Mouse (Mus musculus): ENCODE data around the gene D5Ertd579e. TPM values are rescaled to one million over a fixed set of nuclear protein-coding genes. Genes with fewer than 3 reads are reported as not detected.

Gene D5Ertd579e
- polyA plus RNA-seq, 1 experiment from 2014 or later = 39.9 TPM

GRCm38 (mm10) chr5:36696504-36697300 is 878 bp upstream of the D5Ertd579e start:
- ATAC-seq = no peak; the same call in 1 of the 2 replicates
- no peak overlapping the region; the same call in 1 of the 2 replicates for H3K4me3 ChIP-seq (replicated peaks; ENCODE audit: low read length)
- peaks cover 17% of the 10 kb centered on the region for H3K4me1 ChIP-seq (replicated peaks; ENCODE audit: control insufficient read depth, insufficient read depth, low read length)
- no peaks in the 10 kb centered on the region for H3K36me3 ChIP-seq (ENCODE audit: control insufficient read depth, insufficient read depth)
- WGBS = 80% methylated on average over 11 of the region's 11 CpGs
- H3K27ac ChIP-seq (ENCODE audit: low read length) = no peak overlapping the region
- no peaks in the 10 kb centered on the region for H3K9me3 ChIP-seq (ENCODE audit: control insufficient read depth, low read length)
- no peaks in the 10 kb centered on the region for H3K27me3 ChIP-seq (replicated peaks; ENCODE audit: control insufficient read depth, insufficient read depth, low read length)
- no peak overlapping the region for H3K9ac ChIP-seq (replicated peaks; ENCODE audit: low read depth, low read length)
- peak overlapping the region; percentile 94 for H3K4me2 ChIP-seq (ENCODE audit: low read length)

- no peak; the same call in 1 of the 2 replicates for ATAC-seq
Observed at GRCm38 (mm10) chr5:36695005-36695404, 819 bp downstream of the D5Ertd579e start.

GRCm38 (mm10) chr5:36693651-36694050 is 2.2 kb downstream of the D5Ertd579e start:
- no peaks in the 10 kb centered on the region for H3K27me3 ChIP-seq (replicated peaks; ENCODE audit: control insufficient read depth, insufficient read depth, low read length)
- H3K9me3 ChIP-seq (ENCODE audit: control insufficient read depth, low read length) = no peaks in the 10 kb centered on the region
- no peak overlapping the region for H3K4me3 ChIP-seq (replicated peaks; ENCODE audit: low read length)
- ATAC-seq = no peak
- H3K27ac ChIP-seq (ENCODE audit: low read length) = no peak overlapping the region
- no peak overlapping the region for H3K9ac ChIP-seq (replicated peaks; ENCODE audit: low read depth, low read length)
- H3K4me2 ChIP-seq (ENCODE audit: low read length) = no peak overlapping the region
- peaks cover 20% of the 10 kb centered on the region for H3K4me1 ChIP-seq (replicated peaks; ENCODE audit: control insufficient read depth, insufficient read depth, low read length)
- 92% methylated on average over 2 of the region's 2 CpGs for WGBS
- H3K36me3 ChIP-seq (ENCODE audit: control insufficient read depth, insufficient read depth) = no peaks in the 10 kb centered on the region

More at GRCm38 (mm10) chr5:36695005-36695404, 819 bp downstream of the D5Ertd579e start:
- Histone ChIP-seq H3K9ac (replicated peaks; ENCODE audit: low read depth, low read length) (peak overlapping the region; percentile 93), H3K27ac (ENCODE audit: low read length) (peak overlapping the region; percentile 85), H3K36me3 (ENCODE audit: control insufficient read depth, insufficient read depth) (no peaks in the 10 kb centered on the region), H3K4me1 (replicated peaks; ENCODE audit: control insufficient read depth, insufficient read depth, low read length) (peaks cover 20% of the 10 kb centered on the region), H3K27me3 (replicated peaks; ENCODE audit: control insufficient read depth, insufficient read depth, low read length) (no peaks in the 10 kb centered on the region), H3K9me3 (ENCODE audit: control insufficient read depth, low read length) (no peaks in the 10 kb centered on the region), H3K4me3 (replicated peaks; ENCODE audit: low read length) (peak overlapping the region; percentile 90), H3K4me2 (ENCODE audit: low read length) (peak overlapping the region; percentile 81)
- WGBS = 6% methylated on average over 14 of the region's 14 CpGs

GRCm38 (mm10) chr5:36691423-36691822 is 4.4 kb downstream of the D5Ertd579e start:
- H3K27ac ChIP-seq (ENCODE audit: low read length) = no peak overlapping the region
- no peak overlapping the region for H3K4me2 ChIP-seq (ENCODE audit: low read length)
- no peaks in the 10 kb centered on the region for H3K27me3 ChIP-seq (replicated peaks; ENCODE audit: control insufficient read depth, insufficient read depth, low read length)
- ATAC-seq = no peak
- peaks cover 3% of the 10 kb centered on the region; the same call in 1 of the 2 replicates for H3K9me3 ChIP-seq (ENCODE audit: control insufficient read depth, low read length)
- H3K36me3 ChIP-seq (ENCODE audit: control insufficient read depth, insufficient read depth) = no peaks in the 10 kb centered on the region; the same call in 1 of the 2 replicates
- WGBS = 91% methylated on average over 1 of the region's 1 CpGs
- H3K4me3 ChIP-seq (replicated peaks; ENCODE audit: low read length) = no peak overlapping the region
- no peak overlapping the region for H3K9ac ChIP-seq (replicated peaks; ENCODE audit: low read depth, low read length)
- peaks cover 19% of the 10 kb centered on the region for H3K4me1 ChIP-seq (replicated peaks; ENCODE audit: control insufficient read depth, insufficient read depth, low read length)

- Histone ChIP-seq H3K9ac (replicated peaks; ENCODE audit: low read depth, low read length) (no peak overlapping the region), H3K4me3 (replicated peaks; ENCODE audit: low read length) (no peak overlapping the region), H3K9me3 (ENCODE audit: control insufficient read depth, low read length) (peaks cover 3% of the 10 kb centered on the region; the same call in 1 of the 2 replicates), H3K27ac (ENCODE audit: low read length) (no peak overlapping the region), H3K36me3 (ENCODE audit: control insufficient read depth, insufficient read depth) (no peaks in the 10 kb centered on the region; the same call in 1 of the 2 replicates), H3K27me3 (replicated peaks; ENCODE audit: control insufficient read depth, insufficient read depth, low read length) (no peaks in the 10 kb centered on the region), H3K4me1 (replicated peaks; ENCODE audit: control insufficient read depth, insufficient read depth, low read length) (0 out of 2 replicates have a peak, but pooled peaks cover 2% of the 10 kb centered on the region), H3K4me2 (ENCODE audit: low read length) (no peak overlapping the region)
- ATAC-seq = no peak
- 92% methylated on average over 4 of the region's 4 CpGs for WGBS
Observed at GRCm38 (mm10) chr5:36685170-36685569, 10.7 kb downstream of the D5Ertd579e start.

- 0 out of 2 replicates have a peak, but pooled peaks cover 3% of the 10 kb centered on the region for H3K4me1 ChIP-seq (replicated peaks; ENCODE audit: control insufficient read depth, insufficient read depth, low read length)
- no peaks in the 10 kb centered on the region; the same call in 1 of the 2 replicates for H3K36me3 ChIP-seq (ENCODE audit: control insufficient read depth, insufficient read depth)
- peaks cover 3% of the 10 kb centered on the region; the same call in 1 of the 2 replicates for H3K9me3 ChIP-seq (ENCODE audit: control insufficient read depth, low read length)
- no peak for ATAC-seq
- WGBS = 100% methylated on average over 1 of the region's 1 CpGs
- H3K4me3 ChIP-seq (replicated peaks; ENCODE audit: low read length) = no peak overlapping the region
- no peak overlapping the region for H3K27ac ChIP-seq (ENCODE audit: low read length)
- H3K9ac ChIP-seq (replicated peaks; ENCODE audit: low read depth, low read length) = no peak overlapping the region
- H3K27me3 ChIP-seq (replicated peaks; ENCODE audit: control insufficient read depth, insufficient read depth, low read length) = no peaks in the 10 kb centered on the region
- H3K4me2 ChIP-seq (ENCODE audit: low read length) = no peak overlapping the region
Observed at GRCm38 (mm10) chr5:36683586-36683985, 12.2 kb downstream of the D5Ertd579e start.

GRCm38 (mm10) chr5:36681219-36681618 is 14.6 kb downstream of the D5Ertd579e start:
- no peaks in the 10 kb centered on the region for H3K9me3 ChIP-seq (ENCODE audit: control insufficient read depth, low read length)
- no peak overlapping the region for H3K27ac ChIP-seq (ENCODE audit: low read length)
- H3K27me3 ChIP-seq (replicated peaks; ENCODE audit: control insufficient read depth, insufficient read depth, low read length) = no peaks in the 10 kb centered on the region
- H3K4me3 ChIP-seq (replicated peaks; ENCODE audit: low read length) = no peak overlapping the region
- ATAC-seq = no peak
- no peak overlapping the region for H3K4me2 ChIP-seq (ENCODE audit: low read length)
- no peaks in the 10 kb centered on the region for H3K36me3 ChIP-seq (ENCODE audit: control insufficient read depth, insufficient read depth)
- no peak overlapping the region for H3K9ac ChIP-seq (replicated peaks; ENCODE audit: low read depth, low read length)
- 0 out of 2 replicates have a peak, but pooled peaks cover 3% of the 10 kb centered on the region for H3K4me1 ChIP-seq (replicated peaks; ENCODE audit: control insufficient read depth, insufficient read depth, low read length)

- H3K27ac ChIP-seq (ENCODE audit: low read length) = no peak overlapping the region
- no peak overlapping the region for H3K4me2 ChIP-seq (ENCODE audit: low read length)
- 0 out of 2 replicates have a peak, but pooled peaks cover 3% of the 10 kb centered on the region for H3K4me1 ChIP-seq (replicated peaks; ENCODE audit: control insufficient read depth, insufficient read depth, low read length)
- no peaks in the 10 kb centered on the region for H3K36me3 ChIP-seq (ENCODE audit: control insufficient read depth, insufficient read depth)
- H3K9me3 ChIP-seq (ENCODE audit: control insufficient read depth, low read length) = no peaks in the 10 kb centered on the region
- no peaks in the 10 kb centered on the region for H3K27me3 ChIP-seq (replicated peaks; ENCODE audit: control insufficient read depth, insufficient read depth, low read length)
- ATAC-seq = no peak
- no peak overlapping the region for H3K9ac ChIP-seq (replicated peaks; ENCODE audit: low read depth, low read length)
- H3K4me3 ChIP-seq (replicated peaks; ENCODE audit: low read length) = no peak overlapping the region
- 63% methylated on average over 4 of the region's 4 CpGs for WGBS
Observed at GRCm38 (mm10) chr5:36679918-36680598, 15.8 kb downstream of the D5Ertd579e start.

- Histone ChIP-seq H3K4me3 (replicated peaks; ENCODE audit: low read length) (no peak overlapping the region), H3K4me1 (replicated peaks; ENCODE audit: control insufficient read depth, insufficient read depth, low read length) (0 out of 2 replicates have a peak, but pooled peaks cover 3% of the 10 kb centered on the region), H3K27ac (ENCODE audit: low read length) (no peak overlapping the region), H3K27me3 (replicated peaks; ENCODE audit: control insufficient read depth, insufficient read depth, low read length) (no peaks in the 10 kb centered on the region), H3K9ac (replicated peaks; ENCODE audit: low read depth, low read length) (no peak overlapping the region), H3K36me3 (ENCODE audit: control insufficient read depth, insufficient read depth) (no peaks in the 10 kb centered on the region), H3K9me3 (ENCODE audit: control insufficient read depth, low read length) (no peaks in the 10 kb centered on the region), H3K4me2 (ENCODE audit: low read length) (no peak overlapping the region)
- WGBS = 64% methylated on average over 1 of the region's 1 CpGs
- ATAC-seq = no peak
Observed at GRCm38 (mm10) chr5:36678799-36679198, 17.0 kb downstream of the D5Ertd579e start.

All from forebrain, embryonic 16.5 days (tissue).